Comparison of ENCODE assay signal across 8 mouse cellular contexts in genomic region chr17:26715271-26715758, GRCm38 (mm10). TPM values are rescaled to one million over a fixed set of nuclear protein-coding genes. Genes with fewer than 3 reads are reported as not detected.
DNase-seq lines count a peak whose midpoint lies in the region; ATAC-seq and TF ChIP-seq lines count a peak whose summit lies in the region.

TSS of gene Crebrf (plus strand) at chr17:26715650.

- H3K4me1 ChIP-seq in G1E (ENCODE audit: insufficient read depth, low read depth, low read length), result peaks cover 48% of the 10 kb centered on the region
- peaks cover 8% of the 10 kb centered on the region for H3K4me1 ChIP-seq in forebrain, embryonic 16.5 days (replicated peaks; ENCODE audit: control insufficient read depth, insufficient read depth, low read length)
- H3K4me1 ChIP-seq in lung, embryonic 14.5 days (ENCODE audit: insufficient read depth), result no peaks in the 10 kb centered on the region
- H3K4me1 ChIP-seq in olfactory bulb, adult 2 months (ENCODE audit: control insufficient read depth, insufficient read depth, low read length), result no peaks in the 10 kb centered on the region
- no peaks in the 10 kb centered on the region; the same call in 1 of the 2 replicates for H3K4me1 ChIP-seq in thymus, adult 2 months (replicated peaks; ENCODE audit: control insufficient read depth, insufficient read depth, low read length)

- no peaks in the 10 kb centered on the region for H3K27me3 ChIP-seq in G1E (ENCODE audit: insufficient read depth, low read length)
- no peaks in the 10 kb centered on the region for H3K27me3 ChIP-seq in forebrain, embryonic 16.5 days (replicated peaks; ENCODE audit: control insufficient read depth, insufficient read depth, low read length)
- H3K27me3 ChIP-seq in lung, embryonic 14.5 days (ENCODE audit: insufficient read depth, low read length), result no peaks in the 10 kb centered on the region
- no peaks in the 10 kb centered on the region for H3K27me3 ChIP-seq in thymus, adult 2 months (ENCODE audit: control insufficient read depth, insufficient read depth, low read length)

- H3K36me3 ChIP-seq in G1E (replicated peaks), result peaks cover 2% of the 10 kb centered on the region
- no peaks in the 10 kb centered on the region for H3K36me3 ChIP-seq in forebrain, embryonic 16.5 days (ENCODE audit: control insufficient read depth, insufficient read depth)
- no peaks in the 10 kb centered on the region for H3K36me3 ChIP-seq in lung, embryonic 14.5 days (ENCODE audit: insufficient read depth)
- no peaks in the 10 kb centered on the region for H3K36me3 ChIP-seq in thymus, adult 2 months (ENCODE audit: control insufficient read depth, insufficient read depth, low read length)

- peak; percentile 92 for DNase-seq in G1E (ENCODE audit: low spot score)
- peak; percentile 96 to 99 for DNase-seq in cerebellum, adult 18-20 months
- peak; percentile 97 for DNase-seq in heart, postnatal 36 days
- DNase-seq in layer of hippocampus, adult 2 months (ENCODE audit: low spot score in 2 of 2), result peak; percentile 97 to 99
- DNase-seq in lung, embryonic 14.5 days, result peak; percentile 99
- DNase-seq in thymus, adult 2 months, result peak; percentile 99

- intact Hi-C loops in heart, postnatal 36 days (cut with DNase I), result loop anchor here (5.0 kb wide), 1 partner anchor 67 kb away; the partner anchor contains the start of gene Bnip1

- no peaks in the 10 kb centered on the region for H3K9me3 ChIP-seq in G1E (replicated peaks)
- H3K9me3 ChIP-seq in forebrain, embryonic 16.5 days (ENCODE audit: control insufficient read depth, low read length), result no peaks in the 10 kb centered on the region
- no peaks in the 10 kb centered on the region for H3K9me3 ChIP-seq in lung, embryonic 14.5 days (ENCODE audit: low read depth, low read length)

- H3K4me2 ChIP-seq in forebrain, embryonic 16.5 days (ENCODE audit: low read length), result peak within 1 kb of the TSS; percentile 91
- H3K4me2 ChIP-seq in lung, embryonic 14.5 days, result peak within 1 kb of the TSS; percentile 59

- peak within 1 kb of the TSS; percentile 79 for H3K9ac ChIP-seq in forebrain, embryonic 16.5 days (replicated peaks; ENCODE audit: low read depth, low read length)
- peak within 1 kb of the TSS; percentile 73 for H3K9ac ChIP-seq in lung, embryonic 14.5 days

- TF ChIP-seq POLR2A in olfactory bulb, adult 2 months (IDR thresholded peaks at IDR 0.05; ENCODE audit: insufficient read depth, low read depth, low read length), result peak; percentile 46
- TF ChIP-seq POLR2A in thymus, adult 2 months (IDR thresholded peaks at IDR 0.05; ENCODE audit: control insufficient read depth, extremely low read depth, insufficient read depth, low read length, poor library complexity), result peak; percentile 68

- TF ChIP-seq CTCF in G1E (IDR thresholded peaks at IDR 0.05; ENCODE audit: low read depth, low read length), result no peak
- no peak for TF ChIP-seq CTCF in layer of hippocampus, adult 2 months (conservative IDR thresholded peaks at IDR 0.05)
- no peak for TF ChIP-seq CTCF in lung, embryonic 14.5 days (IDR thresholded peaks at IDR 0.05; ENCODE audit: low read depth)
- TF ChIP-seq CTCF in olfactory bulb, adult 2 months (IDR thresholded peaks at IDR 0.05; ENCODE audit: insufficient read depth, low read depth, low read length), result no peak
- TF ChIP-seq CTCF in thymus, adult 2 months (IDR thresholded peaks at IDR 0.05; ENCODE audit: borderline replicate concordance, control insufficient read depth, extremely low read depth, insufficient read depth, low read length, poor library complexity), result no peak; the same call in 1 of the 2 replicates

- ATAC-seq in G1E (ENCODE audit: extremely low read depth, insufficient number of reproducible peaks, low FRiP score, poor library complexity, severe bottlenecking), result peak; percentile 75
- ATAC-seq in forebrain, embryonic 16.5 days, result peak; percentile 70
- ATAC-seq in lung, embryonic 14.5 days (ENCODE audit: insufficient read depth), result peak; percentile 76

- peak within 1 kb of the TSS; percentile 93 for H3K4me3 ChIP-seq in G1E (ENCODE audit: low read depth, low read length)
- peak within 1 kb of the TSS; percentile 98 for H3K4me3 ChIP-seq in forebrain, embryonic 16.5 days (replicated peaks; ENCODE audit: low read length)
- peak within 1 kb of the TSS; percentile 96 for H3K4me3 ChIP-seq in layer of hippocampus, adult 2 months
- H3K4me3 ChIP-seq in lung, embryonic 14.5 days (ENCODE audit: low read depth, low read length), result peak within 1 kb of the TSS; percentile 95
- peak within 1 kb of the TSS; percentile 76 for H3K4me3 ChIP-seq in olfactory bulb, adult 2 months (ENCODE audit: insufficient read depth, low read depth, low read length)
- peak within 1 kb of the TSS; percentile 93 for H3K4me3 ChIP-seq in thymus, adult 2 months (ENCODE audit: control insufficient read depth, insufficient read depth, low read length)

- 0% methylated on average over 34 of the region's 41 CpGs for WGBS in forebrain, embryonic 16.5 days
- under 1% methylated on average over 41 of the region's 41 CpGs for WGBS in lung, embryonic 14.5 days
- under 1% methylated on average over 41 of the region's 41 CpGs for WGBS in olfactory bulb, adult 2 months
- WGBS in thymus, adult 2 months, result under 1% methylated on average over 41 of the region's 41 CpGs

- peak within 1 kb of the TSS; percentile 82 for H3K27ac ChIP-seq in forebrain, embryonic 16.5 days (ENCODE audit: low read length)
- H3K27ac ChIP-seq in layer of hippocampus, adult 2 months, result peak within 1 kb of the TSS; percentile 95
- H3K27ac ChIP-seq in lung, embryonic 14.5 days (ENCODE audit: low read depth), result peak within 1 kb of the TSS; percentile 87
- peak within 1 kb of the TSS; percentile 88 for H3K27ac ChIP-seq in olfactory bulb, adult 2 months (ENCODE audit: insufficient read depth, low read depth, low read length)
- H3K27ac ChIP-seq in thymus, adult 2 months (ENCODE audit: control insufficient read depth, insufficient read depth, low read length), result peak within 1 kb of the TSS; percentile 32; the same call in 1 of the 2 replicates

RNA-seq across cellular contexts. Expression of gene Crebrf, which starts in this region (rescaled TPM):
- total RNA-seq in G1E (2014; fragmentation: Nextera tagmentation) (66.3 and 72.2 TPM in 2 replicates), G1E (2017) (49.4 and 51.3 TPM in 2 replicates)
- polyA plus RNA-seq in G1E (2012), result 1.6 TPM in 2 replicates
- 11.9 and 14.5 TPM in 2 replicates for polyA plus RNA-seq in forebrain, embryonic 16.5 days (2015; fragmentation: Nextera tagmentation; extraction: Ambion mirVana)
- total RNA-seq in heart, postnatal 36 days (2021), result 10 to 100 TPM; 71.7 to 72.4 TPM
- total RNA-seq in layer of hippocampus, adult 2 months (2021), result 100 to 1,000 TPM; 127 to 134 TPM
- 5.6 and 6.3 TPM in 2 replicates for polyA plus RNA-seq in lung, embryonic 14.5 days (2014; fragmentation: Nextera tagmentation; extraction: Ambion mirVana)
- not detected in 2 replicates for polyA plus RNA-seq in olfactory bulb, adult 2 months (2012; ENCODE audit: insufficient read depth, insufficient read length, low replicate concordance, missing spikeins)
- 6.7 and 8.0 TPM in 2 replicates for polyA plus RNA-seq in thymus, adult 2 months (2012; rRNA removed)

Comparison
In these comparisons a context has a peak if more than half of its experiments do, and no peak if none do; other contexts are left out.
1. Peak in every context shown above with its lines: DNase-seq, ATAC-seq, H3K4me3 ChIP-seq and H3K27ac ChIP-seq.
2. H3K27ac ChIP-seq: peak in every context shown above with its lines; median percentile 95 in layer of hippocampus, adult 2 months; 88 in olfactory bulb, adult 2 months; 87 in lung, embryonic 14.5 days; 82 in forebrain, embryonic 16.5 days; 32 in thymus, adult 2 months.